Mouse (Mus musculus): Measurements from ENCODE around the gene Tmc4. TPM values are rescaled to one million over a fixed set of nuclear protein-coding genes. Genes with fewer than 3 reads are reported as not detected.
"Not testable (repeated sequence)": the region's sequence is repeated elsewhere in the genome, so short reads cannot be mapped to it uniquely, and the experiment has no call there.

The Tmc4 gene
- polyA plus RNA-seq, 1 experiment from 2014 or later = 70.9 TPM

DNA sequence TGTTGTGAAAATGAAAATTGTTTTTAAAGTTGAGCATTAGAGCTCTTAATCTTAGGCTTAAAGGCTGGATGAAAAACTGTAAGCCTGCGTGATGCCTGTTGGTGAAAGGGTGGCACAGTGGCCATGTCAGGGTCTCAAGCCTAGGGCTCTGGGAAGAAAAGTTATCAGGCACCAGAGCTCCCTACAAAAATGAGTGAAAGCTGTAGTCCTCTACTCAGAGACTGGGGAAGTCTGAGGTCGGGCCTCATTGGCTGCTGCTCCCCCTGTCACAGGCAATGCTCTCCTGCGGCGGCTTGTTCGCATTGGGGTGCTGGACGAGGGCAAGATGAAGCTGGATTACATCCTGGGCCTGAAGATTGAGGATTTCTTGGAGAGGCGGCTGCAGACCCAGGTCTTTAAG, 28.1 kb upstream of the Tmc4 start:
- not testable (repeated sequence) for H3K27me3 ChIP-seq (replicated peaks); ATAC-seq (ENCODE audit: insufficient read depth, low FRiP score, low read depth); H3K9me3 ChIP-seq
- Histone ChIP-seq H3K4me2 (peak overlapping the region; percentile 69), H3K36me3 (peaks cover 12% of the 10 kb centered on the region), H3K4me3 (replicated peaks) (peak overlapping the region; percentile 75), H3K27ac (peak overlapping the region; percentile 93; the same call in 1 of the 2 replicates), H3K4me1 (peaks cover 12% of the 10 kb centered on the region), H3K9ac (peak overlapping the region; percentile 80; the same call in 1 of the 2 replicates)
- WGBS = 3% methylated on average over 7 of the region's 7 CpGs

GRCm38 (mm10) chr7:3704475-3704874, 27.1 kb upstream of the Tmc4 start:
- Histone ChIP-seq H3K9ac (peak overlapping the region; percentile 80), H3K4me2 (peak overlapping the region; percentile 69), H3K9me3 (no peaks in the 10 kb centered on the region), H3K27me3 (replicated peaks) (no peaks in the 10 kb centered on the region), H3K36me3 (peaks cover 20% of the 10 kb centered on the region), H3K27ac (peak overlapping the region; percentile 93), H3K4me3 (replicated peaks) (peak overlapping the region; percentile 75), H3K4me1 (peaks cover 12% of the 10 kb centered on the region)
- ATAC-seq (ENCODE audit: insufficient read depth, low FRiP score, low read depth) = peak; percentile 19
- WGBS = under 1% methylated on average over 20 of the region's 20 CpGs

DNA sequence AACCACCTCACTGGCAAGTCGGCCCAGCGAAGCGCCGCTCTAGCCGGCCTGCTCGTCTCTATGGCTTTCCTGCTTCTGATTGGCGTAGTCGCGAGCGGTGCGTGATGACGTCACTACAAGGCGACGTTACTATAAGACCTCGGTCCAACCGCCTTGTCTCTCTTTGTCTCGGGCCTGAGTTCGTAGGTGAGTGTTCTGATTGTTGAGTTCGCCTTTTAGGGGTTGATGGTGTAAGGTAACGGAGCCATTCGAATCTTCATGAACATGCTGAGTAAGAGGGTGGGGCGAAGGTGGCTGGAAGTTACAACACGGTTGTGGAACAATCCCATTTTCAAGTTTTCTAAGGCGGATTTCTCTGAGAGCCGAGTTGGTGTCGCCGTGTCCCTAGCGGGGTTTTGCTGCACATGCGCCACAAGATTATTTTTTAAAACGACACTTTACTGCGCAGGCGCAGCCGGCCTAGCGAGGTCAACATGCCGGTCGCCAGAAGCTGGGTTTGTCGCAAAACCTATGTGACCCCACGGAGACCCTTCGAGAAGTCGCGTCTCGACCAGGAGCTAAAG, 26.6 kb upstream of the Tmc4 start, which contains the start of gene Rps9:
Rps9 (plus strand) TSS at position 115 of the 563 bp plus-strand sequence.
- peak; percentile 92 for ATAC-seq (ENCODE audit: insufficient read depth, low FRiP score, low read depth)
- Histone ChIP-seq H3K4me1 (peaks cover 12% of the 10 kb centered on the region), H3K9me3 (no peaks in the 10 kb centered on the region), H3K9ac (peak within 1 kb of the TSS; percentile 80), H3K36me3 (peaks cover 23% of the 10 kb centered on the region), H3K27me3 (replicated peaks) (no peaks in the 10 kb centered on the region), H3K27ac (peak within 1 kb of the TSS; percentile 93), H3K4me3 (replicated peaks) (peak within 1 kb of the TSS; percentile 75), H3K4me2 (peak within 1 kb of the TSS; percentile 69)
- under 1% methylated on average over 42 of the region's 42 CpGs for WGBS

DNA sequence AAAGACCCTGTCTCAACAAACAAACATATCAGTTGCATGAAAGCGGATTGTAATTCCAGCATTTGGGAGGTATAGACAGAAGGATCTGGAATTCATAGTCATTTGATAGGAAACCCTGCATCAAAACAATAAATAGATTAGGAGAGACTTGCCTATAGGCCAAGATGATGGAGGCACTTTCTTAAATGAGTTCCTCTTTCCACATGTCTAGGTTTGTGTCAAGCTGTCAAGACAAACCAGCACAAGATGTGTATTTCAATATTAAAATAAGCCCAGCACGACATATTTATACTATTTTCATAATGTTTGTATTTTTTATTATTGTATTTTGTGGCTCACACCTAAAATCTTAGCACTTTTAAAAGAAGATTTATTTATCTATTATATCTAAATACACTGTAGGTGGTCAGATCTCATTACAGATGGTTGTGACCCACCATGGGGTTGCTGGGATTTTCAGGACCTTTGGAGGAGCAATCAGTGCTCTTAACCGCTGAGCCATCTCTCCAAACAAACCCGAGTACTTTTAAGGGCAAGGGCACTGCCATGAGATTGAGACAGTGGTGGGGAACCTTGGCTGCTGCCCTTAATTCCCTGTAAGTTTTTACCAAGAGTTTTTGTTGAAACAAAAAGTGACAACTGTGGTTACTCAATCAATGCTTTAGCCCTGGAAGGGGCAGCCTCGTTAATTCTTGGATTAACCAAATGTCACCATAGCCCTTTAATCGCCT, 26.0 kb upstream of the Tmc4 start:
- ATAC-seq (ENCODE audit: insufficient read depth, low FRiP score, low read depth) = peak; percentile 32
- H3K36me3 ChIP-seq = peaks cover 23% of the 10 kb centered on the region

DNA sequence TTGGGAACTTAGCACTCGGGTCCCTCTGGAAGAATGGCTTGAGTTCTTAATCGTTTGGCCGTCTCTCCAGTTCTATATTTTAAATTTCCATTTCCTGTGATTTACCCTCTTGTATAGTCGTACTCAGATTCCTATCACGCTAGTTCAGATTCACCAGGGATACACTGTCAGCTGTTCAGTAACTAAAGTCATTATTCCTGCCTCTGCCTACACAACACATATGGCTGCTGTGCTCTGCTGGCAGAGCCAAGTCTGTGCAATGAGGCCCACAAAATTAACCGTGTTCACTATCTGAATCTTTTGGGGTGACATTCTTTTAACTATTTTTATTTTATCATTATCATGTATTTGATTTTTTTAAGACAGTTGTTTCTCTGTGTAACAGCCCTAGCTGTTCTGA, 21.1 kb upstream of the Tmc4 start:
- H3K4me2 ChIP-seq = no peak overlapping the region
- no peaks in the 10 kb centered on the region for H3K9me3 ChIP-seq
- 92% methylated on average over 6 of the region's 6 CpGs for WGBS
- H3K27ac ChIP-seq = no peak overlapping the region
- H3K4me1 ChIP-seq = no peaks in the 10 kb centered on the region
- no peak overlapping the region for H3K9ac ChIP-seq
- H3K27me3 ChIP-seq (replicated peaks) = no peaks in the 10 kb centered on the region
- 0 out of 2 replicates have a peak, but pooled peaks cover 25% of the 10 kb centered on the region for H3K36me3 ChIP-seq
- ATAC-seq (ENCODE audit: insufficient read depth, low FRiP score, low read depth) = no peak
- H3K4me3 ChIP-seq (replicated peaks) = no peak overlapping the region

More for the DNA sequence above, 26.0 kb upstream of the Tmc4 start:
- WGBS = 19% methylated on average over 6 of the region's 6 CpGs
- H3K4me2 ChIP-seq = peak overlapping the region; percentile 60
- peak overlapping the region; percentile 75 for H3K4me3 ChIP-seq (replicated peaks)
- H3K4me1 ChIP-seq = peaks cover 12% of the 10 kb centered on the region
- peak overlapping the region; percentile 93 for H3K27ac ChIP-seq
- no peaks in the 10 kb centered on the region for H3K9me3 ChIP-seq
- peak overlapping the region; percentile 23; the same call in 1 of the 2 replicates for H3K9ac ChIP-seq
- no peaks in the 10 kb centered on the region for H3K27me3 ChIP-seq (replicated peaks)

DNA sequence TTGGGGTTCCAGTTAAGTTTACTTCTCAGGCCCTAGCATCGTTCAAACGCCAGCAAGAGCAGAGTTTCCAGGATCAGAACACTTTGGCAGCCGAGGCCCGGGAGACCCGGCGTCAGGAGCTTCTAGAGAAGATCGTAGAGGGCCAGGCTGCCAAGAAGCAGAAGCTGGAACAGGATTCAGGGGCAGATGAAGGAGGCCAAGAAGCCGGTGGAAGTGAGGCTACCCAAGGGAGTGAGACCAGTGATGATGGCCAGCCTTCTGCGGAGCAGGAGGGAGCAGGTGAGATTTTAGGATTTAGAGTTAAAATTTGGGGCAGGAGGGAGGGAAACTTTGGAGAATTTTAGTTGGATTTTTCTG, 17.6 kb upstream of the Tmc4 start:
- H3K9me3 ChIP-seq; ATAC-seq (ENCODE audit: insufficient read depth, low FRiP score, low read depth); H3K27me3 ChIP-seq (replicated peaks); H3K4me1 ChIP-seq: not testable (repeated sequence)
- Histone ChIP-seq H3K4me2 (peak overlapping the region; percentile 78), H3K9ac (peak overlapping the region; percentile 81), H3K36me3 (0 out of 2 replicates have a peak, but pooled peaks cover 17% of the 10 kb centered on the region), H3K4me3 (replicated peaks) (peak overlapping the region; percentile 71), H3K27ac (peak overlapping the region; percentile 97)
- 2% methylated on average over 9 of the region's 9 CpGs for WGBS

DNA sequence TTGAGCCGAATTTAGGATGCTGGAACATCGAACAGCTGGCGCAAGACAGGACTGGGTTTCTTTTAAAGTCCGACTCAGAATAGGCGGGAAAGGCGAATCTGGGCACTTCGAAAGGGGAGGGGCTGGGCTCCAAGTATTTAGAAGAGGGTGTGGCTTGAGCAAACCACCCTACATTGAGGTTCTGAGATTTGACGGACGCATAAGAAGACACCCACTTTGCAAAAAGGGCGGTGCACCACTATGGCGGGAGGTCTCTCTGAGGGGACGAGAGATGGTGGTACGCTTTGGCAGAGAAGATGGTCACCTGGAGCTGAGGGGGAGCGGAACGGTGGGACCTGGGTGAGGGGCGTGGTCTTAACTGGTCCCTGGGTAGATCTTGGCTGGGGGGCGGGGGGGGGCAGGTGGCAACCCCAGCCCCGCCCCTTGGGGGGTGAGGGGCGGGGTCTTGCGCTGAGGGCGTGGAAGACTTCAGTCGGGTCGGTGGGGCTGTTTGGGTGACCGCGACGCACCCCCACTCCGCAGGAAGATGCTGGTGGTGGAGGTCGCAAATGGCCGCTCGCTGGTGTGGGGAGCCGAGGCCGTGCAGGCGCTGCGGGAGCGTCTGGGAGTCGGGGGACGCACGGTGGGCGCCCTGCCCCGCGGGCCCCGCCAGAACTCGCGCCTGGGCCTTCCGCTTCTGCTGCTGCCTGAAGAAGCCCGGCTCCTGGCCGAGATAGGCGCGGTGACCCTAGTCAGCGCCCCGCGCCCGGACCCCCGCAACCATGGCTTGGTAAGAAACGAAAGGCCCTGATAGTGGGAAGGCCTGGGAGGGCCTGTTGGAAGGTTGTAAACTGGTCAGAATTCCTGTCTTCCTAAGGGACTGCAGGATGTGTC, 17.0 kb upstream of the Tmc4 start:
- under 1% methylated on average over 55 of the region's 55 CpGs for WGBS
- Histone ChIP-seq H3K4me1 (peaks cover 10% of the 10 kb centered on the region), H3K9me3 (no peaks in the 10 kb centered on the region), H3K9ac (peak overlapping the region; percentile 81), H3K27ac (peak overlapping the region; percentile 97), H3K4me2 (peak overlapping the region; percentile 78), H3K4me3 (replicated peaks) (peak overlapping the region; percentile 71), H3K27me3 (replicated peaks) (no peaks in the 10 kb centered on the region), H3K36me3 (0 out of 2 replicates have a peak, but pooled peaks cover 13% of the 10 kb centered on the region)
- ATAC-seq (ENCODE audit: insufficient read depth, low FRiP score, low read depth) = peak; percentile 48

DNA sequence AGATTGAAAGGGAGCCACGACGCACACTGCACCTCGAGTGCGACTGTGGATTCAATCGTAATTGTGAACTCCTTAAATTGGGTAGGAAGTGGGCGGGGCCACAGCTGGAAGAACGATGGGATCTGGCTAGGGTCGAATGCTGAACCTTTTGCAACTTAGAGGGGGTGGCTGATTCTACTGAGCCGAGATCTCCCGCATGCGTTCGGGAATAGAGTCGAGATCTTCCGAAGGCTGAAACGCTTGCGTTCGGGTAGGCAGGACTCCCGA, 16.4 kb upstream of the Tmc4 start:
- ATAC-seq (ENCODE audit: insufficient read depth, low FRiP score, low read depth) = no peak; the same call in 1 of the 2 replicates
- Histone ChIP-seq H3K4me2 (peak overlapping the region; percentile 78), H3K4me3 (replicated peaks) (peak overlapping the region; percentile 71), H3K36me3 (0 out of 2 replicates have a peak, but pooled peaks cover 11% of the 10 kb centered on the region), H3K27ac (peak overlapping the region; percentile 97), H3K9me3 (no peaks in the 10 kb centered on the region), H3K4me1 (peaks cover 10% of the 10 kb centered on the region), H3K9ac (peak overlapping the region; percentile 81), H3K27me3 (replicated peaks) (no peaks in the 10 kb centered on the region)
- WGBS = under 1% methylated on average over 18 of the region's 18 CpGs

DNA sequence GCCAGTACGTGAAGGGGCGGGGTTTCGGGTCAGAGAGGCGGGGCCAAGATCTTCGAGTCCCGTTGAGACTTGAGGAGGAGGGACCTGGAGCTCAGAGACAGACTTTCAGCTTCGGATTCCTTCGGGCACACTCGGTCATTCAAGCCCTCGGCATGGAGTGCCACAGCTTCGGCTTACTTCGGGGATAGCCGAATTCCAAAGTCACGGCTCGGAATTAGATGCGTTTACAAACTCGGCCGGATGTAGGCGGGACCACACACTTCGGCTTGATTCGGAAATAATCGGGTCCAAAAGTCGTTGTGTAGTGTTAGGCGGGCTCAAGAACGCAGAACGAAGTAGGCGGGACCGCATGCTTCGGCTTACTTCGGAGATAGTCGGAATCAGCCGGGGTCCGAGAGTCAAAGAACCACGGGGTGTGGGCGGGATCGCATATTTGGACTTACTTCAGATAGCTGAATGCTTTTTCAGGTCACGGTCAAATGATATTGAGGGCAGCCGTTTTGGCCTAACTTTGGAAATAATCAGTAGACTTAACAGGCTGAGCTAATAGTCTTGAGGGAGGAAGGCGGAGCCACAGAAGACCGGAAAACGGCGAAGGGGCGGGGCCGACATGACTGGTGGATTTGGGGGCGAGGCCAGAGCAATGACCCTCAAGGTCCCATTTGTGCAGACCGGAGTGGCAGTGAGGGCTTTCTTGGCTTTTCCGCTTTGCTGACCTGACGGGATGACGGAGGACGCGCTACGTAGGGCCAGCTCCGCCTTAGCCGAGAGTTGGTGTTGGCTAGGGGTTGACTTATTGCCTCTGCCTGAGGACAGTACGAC, 15.8 kb upstream of the Tmc4 start, which contains the start of gene Mboat7:
Mboat7 (minus strand) TSS at position 537 of the 822 bp plus-strand sequence.
- peak; percentile 89 for ATAC-seq (ENCODE audit: insufficient read depth, low FRiP score, low read depth)
- under 1% methylated on average over 55 of the region's 55 CpGs for WGBS
- peak within 1 kb of the TSS; percentile 78 for H3K4me2 ChIP-seq
- H3K9ac ChIP-seq = peak within 1 kb of the TSS; percentile 81
- H3K4me3 ChIP-seq (replicated peaks) = peak within 1 kb of the TSS; percentile 71
- peaks cover 10% of the 10 kb centered on the region for H3K4me1 ChIP-seq
- no peaks in the 10 kb centered on the region for H3K27me3 ChIP-seq (replicated peaks)
- peak within 1 kb of the TSS; percentile 97 for H3K27ac ChIP-seq
- H3K9me3 ChIP-seq = no peaks in the 10 kb centered on the region
- 0 out of 2 replicates have a peak, but pooled peaks cover 11% of the 10 kb centered on the region for H3K36me3 ChIP-seq

GRCm38 (mm10) chr7:3692382-3692986, 15.1 kb upstream of the Tmc4 start, which contains the start of gene Tsen34:
Tsen34 (plus strand) TSS chr7:3692863.
- Histone ChIP-seq H3K27ac (peak within 1 kb of the TSS; percentile 97), H3K27me3 (replicated peaks) (no peaks in the 10 kb centered on the region), H3K4me2 (peak within 1 kb of the TSS; percentile 78), H3K9ac (peak within 1 kb of the TSS; percentile 81), H3K4me3 (replicated peaks) (peak within 1 kb of the TSS; percentile 71), H3K9me3 (no peaks in the 10 kb centered on the region), H3K4me1 (peaks cover 10% of the 10 kb centered on the region), H3K36me3 (0 out of 2 replicates have a peak, but pooled peaks cover 11% of the 10 kb centered on the region)
- no peak; the same call in none of the 2 replicates for ATAC-seq (ENCODE audit: insufficient read depth, low FRiP score, low read depth)
- WGBS = under 1% methylated on average over 49 of the region's 49 CpGs
